Mouse (Mus musculus) hindbrain, embryonic 11.5 days (tissue): Measurements from ENCODE around the gene Inppl1. TPM values are rescaled to one million over a fixed set of nuclear protein-coding genes. Genes with fewer than 3 reads are reported as not detected.

Experiments
- ATAC-seq: fragments of 200-750 bp; cut with Nextera tagmentation; 2 replicates; pipeline ENCODE4 v1.8.0; 2017; ENCODE audit warnings: mild to moderate bottlenecking, moderate TSS enrichment, moderate library complexity; ENCODE audit not compliant: low FRiP score
- DNase-seq: peaks from one replicate; pipeline ENCODE4 v3.0.0-alpha.2; 2015; ENCODE audit warnings: low spot score
- H3K27ac ChIP-seq: fragments of 300-500 bp; sonication (generic); 2 replicates; pipeline ENCODE4 v1.5.1; 2014; ENCODE audit warnings: mild to moderate bottlenecking, low read depth, low read length
- H3K27me3 ChIP-seq: fragments of 300-500 bp; sonication (generic); 2 replicates; pipeline ENCODE4 v1.6.1; 2014; ENCODE audit warnings: mild to moderate bottlenecking, low read length, moderate library complexity, mixed read lengths; ENCODE audit not compliant: control insufficient read depth, insufficient read depth
- H3K36me3 ChIP-seq: fragments of 300-500 bp; sonication (generic); 2 replicates; pipeline ENCODE4 v1.6.1; 2014; ENCODE audit warnings: mild to moderate bottlenecking, low read length, moderate library complexity, mixed read lengths; ENCODE audit not compliant: control insufficient read depth, insufficient read depth
- H3K4me1 ChIP-seq: fragments of 300-500 bp; sonication (generic); replicated peaks from 2 replicates; pipeline ENCODE4 v1.6.1; 2014; ENCODE audit warnings: low read length, mixed read lengths; ENCODE audit not compliant: control insufficient read depth, insufficient read depth
- H3K4me2 ChIP-seq: fragments of 300-500 bp; sonication (generic); replicated peaks from 2 replicates; pipeline ENCODE4 v1.6.1; 2014; ENCODE audit warnings: mild to moderate bottlenecking, low read depth, low read length
- H3K4me3 ChIP-seq: fragments of 300-500 bp; sonication (generic); 2 replicates; pipeline ENCODE4 v1.5.1; 2014; ENCODE audit warnings: low read depth, low read length
- H3K9ac ChIP-seq: fragments of 300-500 bp; sonication (generic); 2 replicates; pipeline ENCODE4 v1.6.1; 2014; ENCODE audit warnings: low read depth, low read length
- H3K9me3 ChIP-seq: fragments of 300-500 bp; sonication (generic); 2 replicates; pipeline ENCODE4 v1.6.1; 2016; ENCODE audit warnings: low read length; ENCODE audit not compliant: control insufficient read depth
- WGBS: fragments of 180-500 bp; shearing (Covaris S2); extraction: QIAGEN DNeasy Blood & Tissue Kit; methylation state at CpG from one replicate; pipeline ENCODE4 v1.1.7; 2014; 5-methylcytosine and 5-hydroxymethylcytosine counted together
- polyA plus RNA-seq: library from polyadenylated mRNA; unstranded; fragments of >200 nt; fragmentation: Nextera tagmentation; extraction: Ambion mirVana; gene quantifications from 2 replicates; pipeline ENCODE4 v1.2.1, GENCODE M21; 2014

The Inppl1 gene
- polyA plus RNA-seq, 1 experiment from 2014 or later: 25.2 TPM

DNA sequence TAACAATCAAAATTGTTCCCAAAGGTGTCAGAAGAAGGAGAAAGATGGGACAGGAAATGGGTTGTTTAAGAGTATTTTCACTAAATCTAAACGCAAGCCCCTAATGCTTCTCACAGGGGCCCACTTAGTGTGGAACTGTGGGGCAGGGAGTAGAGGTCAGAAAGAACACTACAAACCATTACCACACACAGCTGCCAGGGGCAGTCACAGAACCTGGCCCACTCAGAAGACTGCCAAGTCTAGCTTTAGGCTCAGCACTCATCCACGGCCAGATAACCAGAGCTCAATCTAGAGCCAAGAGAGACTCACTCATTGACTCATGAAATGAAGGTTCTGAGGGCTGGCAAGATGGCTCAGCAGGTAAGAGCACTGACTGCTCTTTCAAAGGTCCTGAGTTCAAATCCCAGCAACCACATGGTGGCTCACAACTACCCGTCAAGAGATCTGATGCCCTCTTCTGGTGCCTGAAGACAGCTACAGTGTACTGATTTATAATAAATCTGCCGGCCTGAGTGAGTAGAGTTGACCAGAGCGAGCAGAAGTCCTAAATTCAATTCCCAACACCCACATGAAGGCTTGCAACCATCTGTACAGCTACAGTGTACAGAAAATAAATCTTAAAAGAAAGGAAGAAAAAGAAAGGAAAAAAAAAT is 2.4 kb downstream of the Inppl1 start:
- Histone ChIP-seq H3K36me3 (peaks cover 11% of the 10 kb centered on the region), H3K9ac (peak overlapping the region; percentile 96), H3K9me3 (no peaks in the 10 kb centered on the region), H3K4me1 (peaks cover 6% of the 10 kb centered on the region; the same call in 1 of the 2 replicates), H3K4me2 (peak overlapping the region; percentile 89), H3K4me3 (peak overlapping the region; percentile 79), H3K27ac (no peak overlapping the region), H3K27me3 (no peaks in the 10 kb centered on the region)
- DNase-seq: peak; percentile 19
- 46% methylated on average over 5 of the region's 5 CpGs for WGBS
- no peak for ATAC-seq

DNA sequence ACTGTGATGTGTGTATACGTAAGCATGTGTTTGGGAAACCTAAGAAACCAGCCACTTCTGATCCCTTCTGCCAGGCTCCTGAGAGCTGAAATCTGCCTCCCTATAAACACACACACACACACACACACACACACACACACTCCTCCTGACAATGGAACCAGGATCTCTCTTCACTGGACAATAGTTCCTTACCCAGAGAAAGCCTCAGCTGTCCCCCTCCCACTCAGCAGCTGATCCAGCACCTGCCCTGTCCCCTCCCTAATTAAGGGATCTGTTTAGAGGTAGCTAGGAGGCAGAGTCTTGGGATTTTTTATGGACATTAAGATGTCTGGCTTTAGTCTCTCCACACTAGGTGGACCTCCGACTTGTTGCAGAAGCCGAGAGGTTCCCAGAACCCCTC is 3.1 kb downstream of the Inppl1 start:
- no peak overlapping the region for H3K9ac ChIP-seq
- DNase-seq (peak; percentile 24), ATAC-seq (no peak)

DNA sequence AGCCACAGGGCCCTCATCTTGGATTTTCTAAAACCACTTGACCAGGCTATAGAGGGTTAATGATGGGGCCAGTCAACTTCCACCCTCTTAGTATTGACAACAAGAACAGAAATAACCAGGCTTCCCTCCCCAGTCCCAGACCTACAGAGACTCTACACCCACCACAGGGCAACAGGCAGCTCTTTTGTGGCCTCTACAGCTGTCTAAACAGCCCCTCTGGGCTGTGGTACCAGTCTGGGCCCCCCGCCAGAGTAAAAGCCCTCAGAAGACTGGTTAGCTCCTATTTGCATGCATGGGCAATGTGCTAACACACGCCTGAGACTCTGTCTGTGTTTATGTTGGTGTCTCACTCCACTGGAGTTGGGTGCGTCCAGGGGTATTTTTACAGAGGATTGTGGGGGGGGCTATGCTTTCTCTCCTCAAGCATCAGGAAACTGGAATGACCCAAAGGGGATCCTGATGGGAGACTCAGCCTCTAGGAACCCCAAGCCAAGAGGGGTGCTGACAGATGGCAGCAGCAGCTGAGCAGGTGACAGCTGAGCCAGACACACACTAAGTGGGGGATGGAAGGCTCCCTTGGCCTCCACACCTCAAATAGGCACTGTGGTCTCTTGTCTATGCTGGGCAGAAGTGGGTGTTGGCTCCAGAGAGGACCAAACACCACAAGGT is 4.0 kb downstream of the Inppl1 start:
- DNase-seq (peak; percentile 15), ATAC-seq (no peak)
- H3K4me1 ChIP-seq: peaks cover 6% of the 10 kb centered on the region; the same call in 1 of the 2 replicates
- peak overlapping the region; percentile 24; the same call in 1 of the 2 replicates for H3K27ac ChIP-seq
- no peaks in the 10 kb centered on the region for H3K9me3 ChIP-seq
- 63% methylated on average over 3 of the region's 3 CpGs for WGBS
- no peaks in the 10 kb centered on the region for H3K27me3 ChIP-seq
- no peak overlapping the region for H3K4me2 ChIP-seq
- H3K36me3 ChIP-seq: peaks cover 12% of the 10 kb centered on the region
- H3K9ac ChIP-seq: no peak overlapping the region
- no peak overlapping the region for H3K4me3 ChIP-seq

More for the DNA sequence above, 3.1 kb downstream of the Inppl1 start:
- WGBS: 55% methylated on average over 3 of the region's 3 CpGs
- Histone ChIP-seq H3K9me3 (no peaks in the 10 kb centered on the region), H3K4me2 (no peak overlapping the region), H3K36me3 (peaks cover 12% of the 10 kb centered on the region), H3K27me3 (no peaks in the 10 kb centered on the region), H3K27ac (peak overlapping the region; percentile 24; the same call in 1 of the 2 replicates), H3K4me1 (peaks cover 6% of the 10 kb centered on the region; the same call in 1 of the 2 replicates), H3K4me3 (peak overlapping the region; percentile 0; the same call in 1 of the 2 replicates)

DNA sequence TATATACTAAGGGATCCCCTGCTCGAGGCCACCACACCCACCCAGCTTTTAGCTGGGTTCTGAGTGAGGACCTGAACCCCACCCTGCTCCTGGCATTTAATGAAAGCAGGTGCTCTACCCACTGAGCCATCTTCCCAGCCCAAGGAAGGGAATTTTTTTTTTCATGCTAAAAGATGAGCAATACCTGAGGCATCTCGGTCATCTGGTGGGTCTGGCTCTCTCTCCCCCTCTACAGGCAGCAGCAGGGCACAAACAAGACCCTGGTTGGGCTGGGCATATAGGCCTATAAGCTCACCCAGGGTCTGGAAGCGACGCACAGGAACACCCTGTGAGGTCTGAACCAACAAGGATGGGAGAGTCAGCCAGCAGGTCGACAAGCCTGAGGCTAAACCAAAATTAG is 4.7 kb downstream of the Inppl1 start:
- no peaks in the 10 kb centered on the region for H3K9me3 ChIP-seq
- peaks cover 4% of the 10 kb centered on the region; the same call in 1 of the 2 replicates for H3K4me1 ChIP-seq
- H3K36me3 ChIP-seq: peaks cover 12% of the 10 kb centered on the region
- H3K27me3 ChIP-seq: no peaks in the 10 kb centered on the region
- WGBS: 75% methylated on average over 5 of the region's 5 CpGs
- no peak overlapping the region for H3K4me3 ChIP-seq
- ATAC-seq (no peak), DNase-seq (peak; percentile 5)
- H3K27ac ChIP-seq: no peak overlapping the region
- no peak overlapping the region for H3K9ac ChIP-seq
- H3K4me2 ChIP-seq: no peak overlapping the region

DNA sequence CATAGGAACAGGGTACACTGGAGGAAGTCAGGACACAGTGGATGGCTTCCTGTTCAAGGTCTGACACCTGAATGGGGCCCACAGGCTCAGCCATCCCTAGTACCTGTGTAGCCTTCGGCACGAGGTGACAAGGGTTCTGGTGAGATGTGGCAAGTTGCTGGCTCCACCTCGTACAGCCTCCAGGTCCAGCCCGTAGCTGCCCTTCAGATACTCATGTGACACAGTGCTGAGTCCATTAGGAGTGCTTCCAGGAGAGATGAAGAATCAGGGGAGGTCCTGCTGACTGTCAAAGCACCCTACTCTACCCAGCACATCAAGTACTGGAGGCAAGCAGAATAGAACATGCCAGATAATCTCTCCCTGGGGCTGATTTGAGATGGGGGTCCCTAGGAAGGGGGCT is 5.7 kb downstream of the Inppl1 start:
- no peak for DNase-seq
- 95% methylated on average over 4 of the region's 4 CpGs for WGBS

DNA sequence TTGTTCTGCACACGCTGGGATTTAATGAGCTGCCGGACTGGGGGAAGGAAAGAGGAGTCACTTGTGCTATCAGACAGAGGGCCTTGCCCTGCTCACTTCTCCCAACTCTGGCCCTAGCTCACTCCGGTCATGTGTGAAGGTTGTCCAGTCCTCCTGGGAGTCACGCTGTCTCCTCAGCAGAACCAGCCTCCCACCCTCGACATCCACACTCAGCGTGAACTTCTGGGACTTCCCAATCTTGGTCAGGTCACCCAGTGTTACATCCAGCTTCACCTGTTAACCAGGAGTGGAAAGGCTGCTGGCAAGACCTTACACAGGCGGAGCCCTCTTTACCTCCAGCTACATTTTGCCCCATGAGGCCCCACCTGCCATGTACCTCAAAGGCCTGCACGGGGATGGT is 6.6 kb downstream of the Inppl1 start:
- H3K36me3 ChIP-seq: peaks cover 17% of the 10 kb centered on the region
- no peak overlapping the region for H3K4me3 ChIP-seq
- ATAC-seq (no peak), DNase-seq (no peak)
- H3K4me2 ChIP-seq: no peak overlapping the region
- H3K4me1 ChIP-seq: peaks cover 3% of the 10 kb centered on the region; the same call in 1 of the 2 replicates
- H3K27ac ChIP-seq: no peak overlapping the region
- H3K9me3 ChIP-seq: no peaks in the 10 kb centered on the region
- no peak overlapping the region for H3K9ac ChIP-seq
- H3K27me3 ChIP-seq: no peaks in the 10 kb centered on the region
- 91% methylated on average over 8 of the region's 8 CpGs for WGBS

More for the DNA sequence above, 5.7 kb downstream of the Inppl1 start:
- Histone ChIP-seq H3K27me3 (no peaks in the 10 kb centered on the region), H3K36me3 (peaks cover 14% of the 10 kb centered on the region), H3K27ac (no peak overlapping the region), H3K9me3 (no peaks in the 10 kb centered on the region), H3K4me2 (no peak overlapping the region), H3K4me3 (no peak overlapping the region), H3K9ac (no peak overlapping the region), H3K4me1 (peaks cover 3% of the 10 kb centered on the region; the same call in 1 of the 2 replicates)
- no peak for ATAC-seq

DNA sequence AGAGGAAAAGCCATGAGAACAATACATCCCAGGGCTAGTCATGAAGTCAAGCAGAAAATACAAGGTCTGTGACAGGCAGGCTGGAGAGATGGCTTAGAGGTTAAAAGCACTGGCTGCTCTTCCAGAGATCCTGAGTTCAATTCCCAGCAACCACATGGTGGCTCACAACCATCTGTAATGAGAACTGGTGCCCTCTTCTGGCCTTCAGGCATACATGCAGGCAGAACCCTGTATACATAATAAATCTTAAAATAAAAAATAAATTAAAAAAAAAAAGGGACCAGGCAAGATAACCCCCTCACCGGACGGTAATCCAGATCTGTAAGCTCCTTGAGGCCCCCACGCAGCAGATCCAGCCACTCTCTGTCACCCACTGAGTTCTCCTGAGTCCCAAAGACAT is 7.7 kb downstream of the Inppl1 start:
- WGBS: 96% methylated on average over 3 of the region's 3 CpGs
- Histone ChIP-seq H3K9me3 (no peaks in the 10 kb centered on the region), H3K27ac (no peak overlapping the region), H3K36me3 (peaks cover 20% of the 10 kb centered on the region), H3K4me1 (peaks cover 3% of the 10 kb centered on the region; the same call in 1 of the 2 replicates), H3K9ac (no peak overlapping the region), H3K4me2 (no peak overlapping the region), H3K27me3 (no peaks in the 10 kb centered on the region), H3K4me3 (no peak overlapping the region)
- DNase-seq (no peak), ATAC-seq (no peak)

DNA sequence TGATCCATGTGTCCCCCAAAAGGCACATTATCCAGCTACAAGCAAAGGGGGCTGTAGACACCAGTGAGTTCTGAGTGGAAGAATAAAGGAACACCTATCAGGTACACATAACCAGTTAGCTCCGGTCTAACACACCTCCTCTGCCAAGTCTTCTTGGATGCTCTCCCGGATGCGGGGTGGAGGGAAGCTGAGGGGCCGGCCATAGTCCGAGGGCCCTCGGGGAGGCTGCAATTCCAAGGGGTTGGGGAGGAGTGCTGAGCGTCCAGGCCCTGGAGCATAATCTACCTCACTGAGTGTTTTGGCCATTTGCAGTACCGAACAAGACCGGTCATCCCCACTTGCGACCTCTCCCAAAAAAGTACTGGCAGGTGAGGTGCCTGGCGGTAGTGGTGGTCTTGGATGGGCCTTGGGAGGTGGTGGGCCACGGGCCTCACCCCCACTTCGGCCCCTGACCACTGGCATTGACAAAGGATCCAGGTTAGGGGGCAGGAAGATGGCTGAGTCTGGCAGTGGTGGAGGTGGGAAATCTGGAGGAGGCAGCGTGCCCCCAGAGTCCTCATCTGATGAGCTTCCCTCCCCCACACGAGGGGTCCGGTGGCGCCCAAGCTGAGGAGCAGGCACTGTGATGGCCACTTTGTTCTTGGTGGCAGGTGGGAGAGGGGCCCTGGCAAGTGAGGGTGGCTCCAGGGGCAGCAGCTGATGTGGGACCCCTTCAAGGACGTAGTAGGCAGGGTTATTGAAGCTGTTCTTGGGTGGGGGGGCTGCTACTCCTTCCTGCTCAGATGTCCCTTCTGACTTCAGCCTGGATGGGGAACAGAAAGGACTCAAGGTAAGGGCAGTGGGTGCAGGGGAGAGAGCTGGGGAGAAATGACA is 14.0 kb downstream of the Inppl1 start:
- Histone ChIP-seq H3K4me2 (no peak overlapping the region), H3K36me3 (peaks cover 9% of the 10 kb centered on the region; the same call in 1 of the 2 replicates), H3K9ac (no peak overlapping the region), H3K4me1 (0 out of 2 replicates have a peak, but pooled peaks cover 3% of the 10 kb centered on the region), H3K27ac (no peak overlapping the region), H3K27me3 (peaks cover 44% of the 10 kb centered on the region), H3K4me3 (no peak overlapping the region), H3K9me3 (no peaks in the 10 kb centered on the region)
- 81% methylated on average over 18 of the region's 18 CpGs for WGBS
- ATAC-seq: 0 out of 2 replicates have a peak, but pooled peaks have one; percentile 3
- DNase-seq: no peak
